Mouse (Mus musculus) spleen, adult 2 months (tissue): ENCODE results near the gene Fgfr2.

Experiments
- CTCF ChIP-seq: fragments of 200-500 bp; IDR thresholded peaks from 2 replicates; pipeline ENCODE4 v1.5.1; 2011; ENCODE audit warnings: mild to moderate bottlenecking, inconsistent platforms; ENCODE audit not compliant: insufficient read depth, insufficient read length, insufficient replicate concordance; ENCODE audit errors: extremely low read depth
- POLR2A ChIP-seq: fragments of 200-500 bp; IDR thresholded peaks from 2 replicates; pipeline ENCODE4 v1.6.1; 2011; ENCODE audit warnings: low read depth, low read length, inconsistent platforms

- TF ChIP-seq POLR2A = no peak
- no peak for TF ChIP-seq CTCF
Measured at GRCm38 (mm10) chr7:132153725-132154147, 969.4 kb downstream of the Fgfr2 start.
